Mouse (Mus musculus): ENCODE measurements around the gene Dnaic1.

DNA sequence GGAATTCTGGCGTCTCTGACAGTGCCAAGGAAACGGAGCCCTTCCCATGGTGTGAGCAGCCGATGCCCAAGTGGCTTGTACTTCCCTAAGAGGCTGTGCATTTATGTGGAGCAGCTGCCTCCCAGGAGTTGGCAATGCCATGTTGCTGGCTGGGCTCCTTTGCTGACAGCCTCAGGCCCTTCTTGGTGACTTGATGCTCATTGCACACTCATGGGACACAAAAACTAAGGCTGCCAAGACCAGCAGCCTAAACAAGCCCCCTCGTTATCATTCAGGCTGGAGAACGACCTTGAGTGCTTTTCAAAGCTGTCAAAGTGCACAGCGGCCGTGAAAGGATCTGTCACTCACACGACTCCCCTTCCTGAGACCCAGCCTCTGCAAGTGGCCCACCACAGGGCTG lies 42.6 kb downstream of the Dnaic1 start:
- TF ChIP-seq ZNF384 (IDR thresholded peaks at IDR 0.05; ENCODE audit: low read depth, low read length) (no peak), ZC3H11A (IDR thresholded peaks at IDR 0.05; ENCODE audit: borderline replicate concordance, low read depth, low read length) (no peak)
